ENCODE assay signal across 23 mouse cellular contexts in genomic region chr11:55239496-55239895, GRCm38 (mm10). TPM values are rescaled to one million over a fixed set of nuclear protein-coding genes. Genes with fewer than 3 reads are reported as not detected.
A peak's percentile ranks its signal among the peaks of the same experiment; 100 is the strongest.
DNase-seq lines count a peak whose midpoint lies in the region; ATAC-seq and TF ChIP-seq lines count a peak whose summit lies in the region.
"Had no signal": no experiment of that assay in that cellular context is flagged by ENCODE, and none has a peak within 500 bp of the region (broad histone marks: within the 10 kb centered on the region; RNA-seq: fewer than 3 reads in every experiment).

No protein-coding gene starts in this region.

- H3K27me3 ChIP-seq in liver, embryonic 12.5 days (replicated peaks), result no peaks in the 10 kb centered on the region
- no peaks in the 10 kb centered on the region for H3K27me3 ChIP-seq in small intestine, adult 2 months (ENCODE audit: control insufficient read depth, insufficient read depth, low read length)
- H3K27me3 ChIP-seq in hindbrain, embryonic 11.5 days (ENCODE audit: control insufficient read depth, insufficient read depth, low read length), result no peaks in the 10 kb centered on the region
- H3K27me3 ChIP-seq: CH12.LX; embryonic facial prominence, embryonic 12.5 days; forebrain, embryonic 13.5 days; forebrain, embryonic 15.5 days; Patski had no signal

- peak; percentile 52 for ATAC-seq in liver, embryonic 12.5 days
- peak; percentile 24; the same call in 1 of the 2 replicates for ATAC-seq in megakaryocyte progenitor cell, adult 5-6 weeks (replicated peaks; ENCODE audit: poor library complexity)
- no peak for ATAC-seq in hindbrain, embryonic 11.5 days (ENCODE audit: low FRiP score)
- ATAC-seq: activated CD4-positive, CD25-positive, alpha-beta regulatory T cell, adult 4 months; CD4-positive, CD25-positive, alpha-beta regulatory T cell, adult 4 months; forebrain, embryonic 13.5 days; forebrain, embryonic 15.5 days; Patski had no signal

- H3K9ac ChIP-seq in liver, embryonic 12.5 days, result no peak overlapping the region
- no peak overlapping the region for H3K9ac ChIP-seq in hindbrain, embryonic 11.5 days (ENCODE audit: low read depth, low read length)
- H3K9ac ChIP-seq: embryonic facial prominence, embryonic 12.5 days; forebrain, embryonic 13.5 days; forebrain, embryonic 15.5 days had no signal

- no peak for TF ChIP-seq POLR2A in small intestine, adult 2 months (IDR thresholded peaks at IDR 0.05; ENCODE audit: low read depth, low read length)

- H3K27ac ChIP-seq in liver, embryonic 12.5 days, result no peak overlapping the region
- 0 out of 2 replicates have a peak overlapping the region, but pooled peaks have one; percentile 4 for H3K27ac ChIP-seq in small intestine, adult 2 months (ENCODE audit: insufficient read depth, low read depth, low read length)
- H3K27ac ChIP-seq in hindbrain, embryonic 11.5 days (ENCODE audit: low read depth, low read length), result no peak overlapping the region
- H3K27ac ChIP-seq: embryonic facial prominence, embryonic 10.5 days; embryonic facial prominence, embryonic 12.5 days; forebrain, embryonic 13.5 days; forebrain, embryonic 15.5 days had no signal

- no peaks in the 10 kb centered on the region for H3K9me3 ChIP-seq in liver, embryonic 12.5 days (replicated peaks)
- H3K9me3 ChIP-seq in hindbrain, embryonic 11.5 days (ENCODE audit: control insufficient read depth, low read length), result no peaks in the 10 kb centered on the region
- H3K9me3 ChIP-seq: embryonic facial prominence, embryonic 10.5 days; embryonic facial prominence, embryonic 12.5 days; forebrain, embryonic 13.5 days; forebrain, embryonic 15.5 days; G1E had no signal

- peaks cover under 1% of the 10 kb centered on the region; the same call in 1 of the 2 replicates for H3K36me3 ChIP-seq in liver, embryonic 12.5 days
- peaks cover 7% of the 10 kb centered on the region for H3K36me3 ChIP-seq in small intestine, adult 2 months (ENCODE audit: control insufficient read depth, insufficient read depth, low read length)
- no peaks in the 10 kb centered on the region for H3K36me3 ChIP-seq in hindbrain, embryonic 11.5 days (ENCODE audit: control insufficient read depth, insufficient read depth, low read length)
- H3K36me3 ChIP-seq: embryonic facial prominence, embryonic 10.5 days; embryonic facial prominence, embryonic 12.5 days; forebrain, embryonic 15.5 days had no signal

- peaks cover 5% of the 10 kb centered on the region; the same call in 1 of the 2 replicates for H3K4me1 ChIP-seq in liver, embryonic 12.5 days
- no peaks in the 10 kb centered on the region for H3K4me1 ChIP-seq in small intestine, adult 2 months (ENCODE audit: control insufficient read depth, insufficient read depth, insufficient read length, low read length)
- H3K4me1 ChIP-seq in hindbrain, embryonic 11.5 days (replicated peaks; ENCODE audit: control insufficient read depth, insufficient read depth, low read length), result no peaks in the 10 kb centered on the region
- H3K4me1 ChIP-seq: embryonic facial prominence, embryonic 12.5 days; forebrain, embryonic 13.5 days; forebrain, embryonic 15.5 days had no signal

- no peak for TF ChIP-seq CTCF in small intestine, adult 2 months (IDR thresholded peaks at IDR 0.05; ENCODE audit: extremely low read depth, insufficient read length, insufficient replicate concordance, low read depth, low read length)

- no peak for DNase-seq in liver
- peak; percentile 5 for DNase-seq in c-Kit-positive CD71-positive TER-119-positive erythroid progenitor cells, embryonic 14.5 days (ENCODE audit: low spot score)
- no peak for DNase-seq in ovary, postnatal 10 days (ENCODE audit: low spot score)
- DNase-seq in hindbrain, embryonic 11.5 days (ENCODE audit: low spot score), result no peak
- DNase-seq: adrenal gland, adult 8-10 months; adrenal gland, postnatal 36 days; B cell, adult 2 months; cerebellum, adult 11 months; cerebellum, adult 18-20 months; cerebellum, postnatal 36 days had no signal

- no peak overlapping the region for H3K4me2 ChIP-seq in liver, embryonic 12.5 days
- no peak overlapping the region for H3K4me2 ChIP-seq in hindbrain, embryonic 11.5 days (replicated peaks; ENCODE audit: low read depth, low read length)
- H3K4me2 ChIP-seq: embryonic facial prominence, embryonic 12.5 days; forebrain, embryonic 13.5 days; forebrain, embryonic 15.5 days had no signal

- whole genome bisulfite sequencing in liver, embryonic 12.5 days (ENCODE audit: insufficient replicate concordance), result 29% methylated on average over 3 of the region's 3 CpGs
- WGBS in small intestine, adult 2 months, result 52% methylated on average over 3 of the region's 3 CpGs
- WGBS in hindbrain, embryonic 11.5 days, result 75% methylated on average over 3 of the region's 3 CpGs

- H3K4me3 ChIP-seq in liver, embryonic 12.5 days, result no peak overlapping the region
- no peak overlapping the region for H3K4me3 ChIP-seq in small intestine, adult 2 months (ENCODE audit: low read depth, low read length)
- H3K4me3 ChIP-seq in hindbrain, embryonic 11.5 days (ENCODE audit: low read depth, low read length), result no peak overlapping the region
- H3K4me3 ChIP-seq: embryonic facial prominence, embryonic 10.5 days; embryonic facial prominence, embryonic 12.5 days; forebrain, embryonic 13.5 days; forebrain, embryonic 15.5 days had no signal

RNA-seq across cellular contexts. Expression of gene Slc36a1, which starts 35.3 kb away (rescaled TPM):
- 1.5 and 1.6 TPM in 2 replicates for polyA plus RNA-seq in liver, embryonic 12.5 days (2016; fragmentation: Nextera tagmentation; extraction: Ambion mirVana)
- total RNA-seq in megakaryocyte progenitor cell, adult 5-6 weeks (2015), result 24.6 and 25.4 TPM in 2 replicates
- 10.7 and 12.4 TPM in 2 replicates for total RNA-seq in megakaryocyte progenitor cell, adult 5-6 weeks (2017)
- polyA plus RNA-seq in small intestine, adult 2 months (2012; rRNA removed), result 48.9 and 96.4 TPM in 2 replicates
- 2.0 and 3.2 TPM in 2 replicates for polyA plus RNA-seq in hindbrain, embryonic 11.5 days (2014; fragmentation: Nextera tagmentation; extraction: Ambion mirVana)

RNA-seq across cellular contexts. Expression of gene Slc36a2, which starts 54.6 kb away (rescaled TPM):
- polyA plus RNA-seq in liver, embryonic 12.5 days (2016; fragmentation: Nextera tagmentation; extraction: Ambion mirVana), result 6.3 and 6.9 TPM in 2 replicates
- total RNA-seq in megakaryocyte progenitor cell, adult 5-6 weeks (2015), result 3.1 and 4.7 TPM in 2 replicates
- total RNA-seq in megakaryocyte progenitor cell, adult 5-6 weeks (2017), result 1.7 and 2.6 TPM in 2 replicates
- polyA plus RNA-seq in small intestine, adult 2 months (2012; rRNA removed), result 0.90 and 1.6 TPM in 2 replicates
- 0.65 and 0.67 TPM in 2 replicates for polyA plus RNA-seq in hindbrain, embryonic 11.5 days (2014; fragmentation: Nextera tagmentation; extraction: Ambion mirVana)
- polyA plus RNA-seq: CD4-positive, CD25-positive, alpha-beta regulatory T cell, adult 4 months; forebrain, embryonic 11.5 days; forebrain, embryonic 15.5 days; G1E had no signal

Comparison
In these comparisons a context has a peak if more than half of its experiments do, and no peak if none do; other contexts are left out.
1. RNA of gene Slc36a1, which starts 35.3 kb away (polyA plus RNA-seq): 48.9 to 96.4 TPM in small intestine, adult 2 months; 2.0 to 3.2 TPM in hindbrain, embryonic 11.5 days and 1.5 to 1.6 TPM in liver, embryonic 12.5 days; every median in the first group is over 10 times any median in the second.